Mouse (Mus musculus) liver, embryonic 16.5 days (tissue): Measurements from ENCODE around the gene Tmem108. TPM values are rescaled to one million over a fixed set of nuclear protein-coding genes. Genes with fewer than 3 reads are reported as not detected.
A peak's percentile ranks its signal among the peaks of the same experiment; 100 is the strongest.

Experiments
- ATAC-seq: fragments of 200-750 bp; cut with Nextera tagmentation; 2 replicates; pipeline ENCODE4 v1.8.0; 2017; ENCODE audit warnings: low read depth, mild to moderate bottlenecking, moderate number of reproducible peaks, moderate library complexity
- H3K27ac ChIP-seq: fragments of 300-500 bp; sonication (generic); 2 replicates; pipeline ENCODE4 v1.5.1; 2014; ENCODE audit warnings: mild to moderate bottlenecking, low read length
- H3K27me3 ChIP-seq: fragments of 300-500 bp; sonication (generic); 2 replicates; pipeline ENCODE4 v1.6.1; 2014; ENCODE audit warnings: low read depth, low read length, mixed read lengths; ENCODE audit not compliant: control insufficient read depth, insufficient read depth
- H3K36me3 ChIP-seq: fragments of 300-500 bp; sonication (generic); 2 replicates; pipeline ENCODE4 v1.6.1; 2014; ENCODE audit warnings: mild to moderate bottlenecking; ENCODE audit not compliant: control insufficient read depth, insufficient read depth
- H3K4me1 ChIP-seq: fragments of 300-500 bp; sonication (generic); 2 replicates; pipeline ENCODE4 v1.6.1; 2014; ENCODE audit warnings: low read depth, low read length, mixed read lengths; ENCODE audit not compliant: control insufficient read depth
- H3K4me2 ChIP-seq: fragments of 300-500 bp; sonication (generic); 2 replicates; pipeline ENCODE4 v1.6.1; 2014; ENCODE audit warnings: low read depth, low read length, mixed read lengths
- H3K4me3 ChIP-seq: fragments of 300-500 bp; sonication (generic); 2 replicates; pipeline ENCODE4 v1.5.1; 2014; ENCODE audit warnings: low read depth, mild to moderate bottlenecking, low read length
- H3K9ac ChIP-seq: fragments of 300-500 bp; sonication (generic); 2 replicates; pipeline ENCODE4 v1.6.1; 2014; ENCODE audit warnings: low read depth, low read length
- H3K9me3 ChIP-seq: fragments of 300-500 bp; sonication (generic); replicated peaks from 2 replicates; pipeline ENCODE4 v1.6.1; 2016; ENCODE audit warnings: low read length; ENCODE audit not compliant: control insufficient read depth
- WGBS: fragments of 180-500 bp; shearing (Covaris S2); extraction: QIAGEN DNeasy Blood & Tissue Kit; methylation state at CpG from one replicate; pipeline ENCODE4 v1.1.7; 2014; ENCODE audit not compliant: insufficient replicate concordance; 5-methylcytosine and 5-hydroxymethylcytosine counted together
- polyA plus RNA-seq: library from polyadenylated mRNA; unstranded; fragments of >200 nt; fragmentation: Nextera tagmentation; extraction: Ambion mirVana; gene quantifications from 2 replicates; pipeline ENCODE4 v1.2.1, GENCODE M21; 2015

The Tmem108 gene
- polyA plus RNA-seq, 1 experiment from 2014 or later: 1.9 TPM

GRCm38 (mm10) chr9:103641340-103641739 lies 120.3 kb downstream of the Tmem108 start:
- no peak overlapping the region for H3K4me2 ChIP-seq
- no peaks in the 10 kb centered on the region for H3K27me3 ChIP-seq
- ATAC-seq: no peak
- H3K27ac ChIP-seq: no peak overlapping the region
- H3K4me1 ChIP-seq: no peaks in the 10 kb centered on the region
- no peak overlapping the region for H3K9ac ChIP-seq
- H3K36me3 ChIP-seq: no peaks in the 10 kb centered on the region
- WGBS: 61% methylated on average over 4 of the region's 4 CpGs
- no peaks in the 10 kb centered on the region for H3K9me3 ChIP-seq
- no peak overlapping the region for H3K4me3 ChIP-seq

GRCm38 (mm10) chr9:103639413-103639812 lies 122.2 kb downstream of the Tmem108 start:
- H3K9me3 ChIP-seq: no peaks in the 10 kb centered on the region
- H3K27me3 ChIP-seq: no peaks in the 10 kb centered on the region
- no peak overlapping the region for H3K4me2 ChIP-seq
- WGBS: 18% methylated on average over 1 of the region's 1 CpGs
- H3K4me1 ChIP-seq: no peaks in the 10 kb centered on the region
- ATAC-seq: no peak
- no peak overlapping the region for H3K9ac ChIP-seq
- no peak overlapping the region for H3K27ac ChIP-seq
- H3K36me3 ChIP-seq: no peaks in the 10 kb centered on the region
- no peak overlapping the region for H3K4me3 ChIP-seq

- no peaks in the 10 kb centered on the region for H3K9me3 ChIP-seq
- no peaks in the 10 kb centered on the region for H3K36me3 ChIP-seq
- H3K27ac ChIP-seq: no peak overlapping the region
- no peak for ATAC-seq
- H3K4me1 ChIP-seq: no peaks in the 10 kb centered on the region
- H3K9ac ChIP-seq: no peak overlapping the region
- H3K4me2 ChIP-seq: no peak overlapping the region
- WGBS: 52% methylated on average over 3 of the region's 3 CpGs
- H3K27me3 ChIP-seq: no peaks in the 10 kb centered on the region
- no peak overlapping the region for H3K4me3 ChIP-seq
Observed at GRCm38 (mm10) chr9:103637451-103637850, 124.2 kb downstream of the Tmem108 start.

- Histone ChIP-seq H3K4me3 (no peak overlapping the region), H3K36me3 (no peaks in the 10 kb centered on the region), H3K27ac (no peak overlapping the region), H3K27me3 (no peaks in the 10 kb centered on the region), H3K9ac (no peak overlapping the region), H3K4me1 (no peaks in the 10 kb centered on the region), H3K4me2 (no peak overlapping the region), H3K9me3 (no peaks in the 10 kb centered on the region)
- no peak for ATAC-seq
- 46% methylated on average over 3 of the region's 3 CpGs for WGBS
Observed at GRCm38 (mm10) chr9:103636847-103637246, 124.8 kb downstream of the Tmem108 start.

- H3K4me3 ChIP-seq: no peak overlapping the region
- H3K36me3 ChIP-seq: no peaks in the 10 kb centered on the region
- no peaks in the 10 kb centered on the region for H3K4me1 ChIP-seq
- no peak overlapping the region for H3K4me2 ChIP-seq
- H3K9me3 ChIP-seq: no peaks in the 10 kb centered on the region
- no peak for ATAC-seq
- no peak overlapping the region for H3K9ac ChIP-seq
- H3K27me3 ChIP-seq: no peaks in the 10 kb centered on the region
- no peak overlapping the region for H3K27ac ChIP-seq
- WGBS: 51% methylated on average over 9 of the region's 9 CpGs
Observed at GRCm38 (mm10) chr9:103628861-103629469, 132.7 kb downstream of the Tmem108 start.

GRCm38 (mm10) chr9:103627404-103627900 lies 134.2 kb downstream of the Tmem108 start:
- H3K4me3 ChIP-seq: no peak overlapping the region
- H3K4me2 ChIP-seq: no peak overlapping the region
- H3K27me3 ChIP-seq: no peaks in the 10 kb centered on the region
- no peaks in the 10 kb centered on the region for H3K36me3 ChIP-seq
- no peak overlapping the region for H3K27ac ChIP-seq
- no peaks in the 10 kb centered on the region for H3K4me1 ChIP-seq
- H3K9ac ChIP-seq: no peak overlapping the region
- no peaks in the 10 kb centered on the region for H3K9me3 ChIP-seq
- WGBS: 69% methylated on average over 8 of the region's 8 CpGs
- ATAC-seq: no peak

GRCm38 (mm10) chr9:103626156-103626555 lies 135.5 kb downstream of the Tmem108 start:
- Histone ChIP-seq H3K36me3 (no peaks in the 10 kb centered on the region), H3K4me1 (no peaks in the 10 kb centered on the region), H3K9ac (no peak overlapping the region), H3K4me3 (no peak overlapping the region), H3K27ac (no peak overlapping the region), H3K4me2 (no peak overlapping the region), H3K9me3 (no peaks in the 10 kb centered on the region), H3K27me3 (no peaks in the 10 kb centered on the region)
- 63% methylated on average over 4 of the region's 4 CpGs for WGBS
- ATAC-seq: no peak

GRCm38 (mm10) chr9:103624649-103625048 lies 137.0 kb downstream of the Tmem108 start:
- Histone ChIP-seq H3K36me3 (no peaks in the 10 kb centered on the region), H3K9ac (no peak overlapping the region), H3K4me1 (no peaks in the 10 kb centered on the region), H3K27ac (no peak overlapping the region), H3K4me3 (no peak overlapping the region), H3K9me3 (no peaks in the 10 kb centered on the region), H3K4me2 (no peak overlapping the region), H3K27me3 (no peaks in the 10 kb centered on the region)
- whole genome bisulfite sequencing: 24% methylated on average over 1 of the region's 1 CpGs
- 0 out of 2 replicates have a peak, but pooled peaks have one; percentile 32 for ATAC-seq

- no peak overlapping the region for H3K4me2 ChIP-seq
- H3K9ac ChIP-seq: no peak overlapping the region
- 64% methylated on average over 19 of the region's 19 CpGs for WGBS
- ATAC-seq: no peak
- no peaks in the 10 kb centered on the region for H3K4me1 ChIP-seq
- no peak overlapping the region for H3K27ac ChIP-seq
- no peak overlapping the region for H3K4me3 ChIP-seq
- H3K27me3 ChIP-seq: no peaks in the 10 kb centered on the region
- no peaks in the 10 kb centered on the region for H3K9me3 ChIP-seq
- H3K36me3 ChIP-seq: no peaks in the 10 kb centered on the region
Observed at GRCm38 (mm10) chr9:103623560-103624316, 137.9 kb downstream of the Tmem108 start.
